Mouse (Mus musculus): ENCODE results near the gene Hsd17b11.

- TF ChIP-seq CTCF (IDR thresholded peaks at IDR 0.05; ENCODE audit: low read depth) (no peak), EP300 (IDR thresholded peaks at IDR 0.05; ENCODE audit: low read depth) (no peak)
Measured at GRCm38 (mm10) chr5:104003955-104004354, 17.8 kb downstream of the Hsd17b11 start.

Data from heart, postnatal 0 days (tissue).